Mouse (Mus musculus) C2C12 (cell line): ENCODE measurements around the gene Kank1. TPM values are rescaled to one million over a fixed set of nuclear protein-coding genes. Genes with fewer than 3 reads are reported as not detected.
A peak's percentile ranks its signal among the peaks of the same experiment; 100 is the strongest.

Experiments
- H3K27me3 ChIP-seq: one replicate; pipeline ENCODE4 v1.6.1; 2011; ENCODE audit not compliant: control insufficient read depth, insufficient read depth, insufficient read length
- H3K36me3 ChIP-seq: one replicate; pipeline ENCODE4 v1.6.1; 2011; ENCODE audit not compliant: control insufficient read depth, insufficient read depth
- H3K4me3 ChIP-seq: one replicate; pipeline ENCODE4 v1.5.1; 2011; ENCODE audit warnings: mild to moderate bottlenecking, control low read depth; ENCODE audit not compliant: poor library complexity, insufficient read depth, severe bottlenecking
- H3K79me2 ChIP-seq: one replicate; pipeline ENCODE4 v1.6.1; 2011; ENCODE audit not compliant: control insufficient read depth, insufficient read depth
- H3K79me3 ChIP-seq: one replicate; pipeline ENCODE4 v1.6.1; 2011; ENCODE audit warnings: low read depth, control low read depth
- H3ac ChIP-seq: one replicate; pipeline ENCODE3; 2011; ENCODE audit warnings: low read depth; ENCODE audit not compliant: control insufficient read depth, insufficient read length
- CEBPB ChIP-seq: IDR thresholded peaks from one replicate; pipeline ENCODE4 v1.6.1; 2011; ENCODE audit warnings: low read depth, mild to moderate bottlenecking, control low read depth, moderate library complexity
- CTCF ChIP-seq: IDR thresholded peaks from one replicate; pipeline ENCODE4 v1.5.1; 2011; ENCODE audit not compliant: control insufficient read depth, insufficient read depth, insufficient read length
- FOSL1 ChIP-seq: IDR thresholded peaks from one replicate; pipeline ENCODE4 v1.8.0; 2011; ENCODE audit warnings: mild to moderate bottlenecking, low read length; ENCODE audit not compliant: poor library complexity, insufficient read depth, severe bottlenecking
- MAX ChIP-seq: IDR thresholded peaks from one replicate; pipeline ENCODE4 v1.6.1; 2011; ENCODE audit warnings: mild to moderate bottlenecking, control low read depth
- MYOD1 ChIP-seq: IDR thresholded peaks from one replicate; pipeline ENCODE4 v1.6.1; 2011; ENCODE audit warnings: low read depth; ENCODE audit not compliant: control insufficient read depth, insufficient read length
- MYOG ChIP-seq: IDR thresholded peaks from one replicate; pipeline ENCODE4 v1.6.1; 2011; ENCODE audit not compliant: control insufficient read depth, insufficient read length; ENCODE audit errors: extremely low read depth
- USF1 ChIP-seq: IDR thresholded peaks from one replicate; pipeline ENCODE4 v1.6.1; 2011; ENCODE audit warnings: low read depth, mild to moderate bottlenecking, control low read depth, moderate library complexity
- polyA plus RNA-seq: library from polyadenylated mRNA; unstranded; fragments of >200 nt; fragmentation: generic; extraction: Trizol; gene quantifications from one replicate; pipeline ENCODE4 v1.2.1, GENCODE M21; 2012; ENCODE audit warnings: missing spikeins

Gene Kank1
- polyA plus RNA-seq, 1 experiment: 0.49 TPM

DNA sequence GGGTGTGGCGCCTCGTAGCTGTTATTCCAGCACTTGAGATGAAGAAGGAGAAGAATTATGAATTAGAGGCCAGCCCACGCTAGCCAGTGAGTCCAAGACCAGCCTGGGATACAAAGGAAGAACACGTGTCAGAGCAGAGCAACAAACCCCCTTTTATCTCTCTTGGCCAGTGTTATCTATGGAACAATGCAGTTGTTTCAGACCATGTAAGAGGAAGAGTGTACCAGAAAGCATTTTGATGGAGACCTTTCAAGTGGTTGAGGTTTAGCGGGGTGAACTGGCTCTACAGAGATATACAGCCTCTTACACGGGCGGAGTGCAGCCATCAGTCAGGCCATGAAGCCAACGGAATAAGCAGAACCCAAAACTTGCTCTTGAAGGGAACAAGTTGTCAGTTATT, 100.0 kb downstream of the Kank1 start:
- H3ac ChIP-seq: no peak overlapping the region
- no peaks in the 10 kb centered on the region for H3K79me2 ChIP-seq
- no peaks in the 10 kb centered on the region for H3K27me3 ChIP-seq
- TF ChIP-seq CEBPB (no peak), CTCF (no peak), MYOD1 (no peak), USF1 (no peak), FOSL1 (no peak), MYOG (no peak), MAX (no peak)
- H3K4me3 ChIP-seq: no peak overlapping the region
- no peaks in the 10 kb centered on the region for H3K79me3 ChIP-seq
- H3K36me3 ChIP-seq: no peaks in the 10 kb centered on the region

DNA sequence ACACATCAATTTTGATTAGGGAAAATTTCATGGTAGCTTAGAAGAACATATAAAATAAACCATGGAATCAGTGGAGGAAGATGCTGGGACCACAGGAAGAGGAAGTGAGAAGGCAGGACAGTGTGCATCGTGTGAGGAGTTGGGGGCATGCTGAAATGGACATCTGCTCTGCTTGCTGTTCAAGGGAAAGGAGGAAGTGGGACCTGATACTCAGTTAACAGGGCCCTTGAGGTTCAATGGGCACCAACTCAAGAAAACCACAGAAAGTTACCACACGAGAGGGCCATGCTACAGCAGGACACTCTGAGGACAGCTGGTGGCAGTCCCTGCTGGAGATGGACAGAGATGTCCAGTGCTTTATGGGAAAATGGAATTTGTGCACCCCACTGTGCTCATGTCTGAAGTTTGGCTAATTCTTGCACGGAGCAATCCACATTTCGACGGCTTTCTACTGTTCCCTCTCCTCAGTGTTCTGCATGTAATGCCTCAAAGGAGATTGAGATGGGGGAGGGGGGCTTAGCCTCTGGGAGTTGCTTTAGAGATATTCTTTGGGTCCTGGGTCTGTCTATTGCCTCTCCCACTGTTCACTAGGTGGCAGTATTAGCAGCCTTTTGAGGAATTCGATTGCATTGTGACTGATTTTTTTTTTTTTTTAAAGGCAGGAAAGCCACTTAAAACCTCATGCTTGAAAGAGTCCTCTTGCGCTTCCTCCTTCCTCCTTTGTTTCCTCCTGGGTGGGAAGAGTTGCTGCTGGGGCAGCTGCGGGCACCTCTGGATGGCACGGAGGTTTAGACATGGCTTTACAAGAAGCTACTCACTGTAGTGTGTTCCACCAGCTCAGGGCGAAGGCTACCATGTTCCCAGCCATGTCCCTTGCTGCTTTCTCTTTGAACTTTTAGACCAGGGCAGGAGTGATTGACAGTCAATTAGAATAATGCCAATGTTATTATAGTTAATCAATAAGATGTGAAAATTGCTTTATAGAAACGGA, 104.2 kb downstream of the Kank1 start:
- Histone ChIP-seq H3ac (no peak overlapping the region), H3K27me3 (no peaks in the 10 kb centered on the region), H3K79me2 (no peaks in the 10 kb centered on the region), H3K79me3 (no peaks in the 10 kb centered on the region), H3K4me3 (no peak overlapping the region), H3K36me3 (no peaks in the 10 kb centered on the region)
- TF ChIP-seq MYOD1 (no peak), CTCF (peak; percentile 21)

GRCm38 (mm10) chr19:25342026-25342425, 105.3 kb downstream of the Kank1 start:
- TF ChIP-seq CTCF: no peak
- no peak for TF ChIP-seq MYOD1
- TF ChIP-seq MAX: no peak
- TF ChIP-seq FOSL1: no peak
- no peaks in the 10 kb centered on the region for H3K36me3 ChIP-seq
- H3K79me2 ChIP-seq: no peaks in the 10 kb centered on the region
- no peaks in the 10 kb centered on the region for H3K79me3 ChIP-seq
- H3ac ChIP-seq: no peak overlapping the region
- H3K27me3 ChIP-seq: no peaks in the 10 kb centered on the region
- H3K4me3 ChIP-seq: no peak overlapping the region

DNA sequence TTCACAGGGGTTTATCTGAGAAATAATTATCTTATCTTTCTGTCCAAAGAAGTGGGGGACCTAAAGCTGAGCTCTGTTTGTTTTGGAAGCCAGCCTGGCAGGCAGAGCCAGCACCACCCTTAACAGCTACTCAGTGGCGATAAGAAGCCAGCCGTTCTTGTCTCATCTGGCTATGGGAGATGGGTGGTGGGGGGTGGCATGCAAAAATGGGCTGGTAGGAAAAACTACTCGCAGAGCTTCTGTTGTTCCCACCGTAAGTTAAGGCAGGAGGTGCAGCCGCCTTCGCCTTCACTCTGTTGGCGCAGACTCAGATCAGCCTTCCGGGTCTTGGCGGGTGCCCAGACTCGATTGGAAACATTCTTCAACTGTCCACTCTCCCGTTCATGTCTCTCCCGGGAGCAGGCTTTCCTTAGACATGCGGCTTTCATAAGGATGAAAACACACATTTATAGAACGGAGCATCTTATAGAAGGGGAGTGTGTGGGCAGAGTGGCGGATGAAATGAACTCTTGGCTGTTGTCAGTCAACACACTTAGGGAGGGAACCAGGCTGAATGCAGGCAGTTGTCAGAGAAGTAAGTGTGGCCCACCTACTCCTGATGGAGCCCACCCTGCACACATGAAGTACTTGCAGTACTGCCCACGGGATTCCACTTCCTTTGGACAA, 107.0 kb downstream of the Kank1 start:
- Histone ChIP-seq H3K79me3 (no peaks in the 10 kb centered on the region), H3K4me3 (no peak overlapping the region), H3K79me2 (no peaks in the 10 kb centered on the region), H3K27me3 (no peaks in the 10 kb centered on the region), H3ac (no peak overlapping the region), H3K36me3 (no peaks in the 10 kb centered on the region)
- TF ChIP-seq MAX (no peak), CTCF (no peak), MYOD1 (no peak), MYOG (no peak), CEBPB (no peak), FOSL1 (no peak), USF1 (no peak)

DNA sequence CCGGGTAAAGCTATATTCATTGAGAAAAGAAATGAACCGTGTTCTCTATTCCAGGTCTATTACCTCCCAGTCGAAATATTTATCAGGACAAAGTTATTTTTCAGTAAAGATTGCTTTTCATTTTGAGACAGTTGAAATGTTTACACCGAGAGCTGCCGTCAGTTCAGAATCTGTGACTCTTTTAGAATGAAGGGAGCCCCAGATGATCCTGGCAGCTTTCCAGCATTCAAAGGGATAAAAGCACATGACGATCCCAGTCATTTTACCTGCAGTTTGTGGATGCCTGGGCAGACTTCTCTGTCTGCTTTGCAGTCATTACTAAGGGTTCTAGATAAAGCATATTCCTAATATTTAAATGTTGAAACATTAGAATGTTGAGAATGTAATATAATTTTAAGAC, 107.6 kb downstream of the Kank1 start:
- Histone ChIP-seq H3K79me2 (no peaks in the 10 kb centered on the region), H3K4me3 (no peak overlapping the region), H3ac (no peak overlapping the region), H3K27me3 (no peaks in the 10 kb centered on the region), H3K79me3 (no peaks in the 10 kb centered on the region), H3K36me3 (no peaks in the 10 kb centered on the region)
- TF ChIP-seq MYOD1: no peak
- no peak for TF ChIP-seq FOSL1
- TF ChIP-seq CTCF: no peak
- TF ChIP-seq MYOG: no peak
- TF ChIP-seq MAX: no peak
- no peak for TF ChIP-seq USF1
- TF ChIP-seq CEBPB: no peak

DNA sequence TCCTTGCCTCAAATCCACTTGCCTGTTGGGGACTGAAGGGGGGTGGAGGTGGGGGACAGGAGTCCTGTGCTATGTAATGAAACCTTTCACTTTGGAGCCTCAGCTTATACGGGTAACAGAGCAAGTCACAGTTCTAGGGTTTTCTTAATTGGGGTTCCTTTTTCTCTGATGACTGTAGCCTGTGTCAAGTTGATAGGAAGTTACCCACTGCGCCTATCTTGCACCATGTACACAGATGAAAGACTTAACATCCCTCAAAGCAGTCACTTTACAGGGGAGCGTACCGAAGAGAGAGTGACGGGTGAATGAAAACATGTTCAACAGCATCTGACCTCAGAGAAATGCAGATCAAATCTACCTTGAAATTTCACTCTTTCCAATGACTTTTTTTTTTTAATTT, 109.2 kb downstream of the Kank1 start:
- H3K27me3 ChIP-seq: no peaks in the 10 kb centered on the region
- H3K79me3 ChIP-seq: no peaks in the 10 kb centered on the region
- no peaks in the 10 kb centered on the region for H3K79me2 ChIP-seq
- TF ChIP-seq MAX: no peak
- no peak overlapping the region for H3ac ChIP-seq
- H3K36me3 ChIP-seq: no peaks in the 10 kb centered on the region
- H3K4me3 ChIP-seq: no peak overlapping the region
